9 mouse cellular contexts compared by ENCODE assay signal in genomic region chr7:25358721-25359206, GRCm38 (mm10). TPM values are rescaled to one million over a fixed set of nuclear protein-coding genes. Genes with fewer than 3 reads are reported as not detected.
DNase-seq lines count a peak whose midpoint lies in the region; ATAC-seq and TF ChIP-seq lines count a peak whose summit lies in the region.
"Had no signal": no experiment of that assay in that cellular context is flagged by ENCODE, and none has a peak within 500 bp of the region (broad histone marks: within the 10 kb centered on the region; RNA-seq: fewer than 3 reads in every experiment).

No protein-coding gene starts in this region.

- no peak for DNase-seq in kidney, adult 8-10 months
- DNase-seq in brain, embryonic 14.5 days (ENCODE audit: low read depth): peak; percentile 63
- no peak for DNase-seq in urinary bladder, postnatal 25 days (ENCODE audit: low spot score)
- no peak for DNase-seq in left cerebral cortex, adult 9 months (ENCODE audit: low spot score in 2 of 2)
- DNase-seq in frontal cortex, postnatal 36 days (ENCODE audit: low spot score in 2 of 2): no peak

- no peak for TF ChIP-seq POLR2A in brain, embryonic 14.5 days (IDR thresholded peaks at IDR 0.05; ENCODE audit: borderline replicate concordance, extremely low read depth, insufficient read depth, insufficient read length, poor library complexity, severe bottlenecking)

- no peaks in the 10 kb centered on the region for H3K27me3 ChIP-seq in kidney, embryonic 14.5 days (ENCODE audit: control insufficient read depth, insufficient read depth, low read length)
- no peaks in the 10 kb centered on the region for H3K27me3 ChIP-seq in forebrain, embryonic 16.5 days (replicated peaks; ENCODE audit: control insufficient read depth, insufficient read depth, low read length)
- H3K27me3 ChIP-seq in midbrain, embryonic 15.5 days (replicated peaks): no peaks in the 10 kb centered on the region
- H3K27me3 ChIP-seq: stomach, embryonic 15.5 days had no signal

- H3K27ac ChIP-seq in kidney, embryonic 14.5 days (ENCODE audit: low read depth, low read length): no peak overlapping the region
- no peak overlapping the region for H3K27ac ChIP-seq in forebrain, embryonic 16.5 days (ENCODE audit: low read length)
- H3K27ac ChIP-seq in midbrain, embryonic 15.5 days: no peak overlapping the region
- H3K27ac ChIP-seq: stomach, embryonic 15.5 days had no signal

- ATAC-seq in kidney, embryonic 14.5 days (ENCODE audit: low FRiP score, low TSS enrichment): 0 out of 2 replicates have a peak, but pooled peaks have one; percentile 14
- peak; percentile 73 for ATAC-seq in forebrain, embryonic 16.5 days
- peak; percentile 53 for ATAC-seq in midbrain, embryonic 15.5 days (replicated peaks)

- no peak overlapping the region for H3K9ac ChIP-seq in kidney, embryonic 14.5 days (ENCODE audit: low read depth, low read length)
- no peak overlapping the region for H3K9ac ChIP-seq in forebrain, embryonic 16.5 days (replicated peaks; ENCODE audit: low read depth, low read length)
- no peak overlapping the region for H3K9ac ChIP-seq in midbrain, embryonic 15.5 days
- H3K9ac ChIP-seq: stomach, embryonic 15.5 days had no signal

- H3K9me3 ChIP-seq in kidney, embryonic 14.5 days (ENCODE audit: control insufficient read depth, low read length): no peaks in the 10 kb centered on the region
- no peaks in the 10 kb centered on the region for H3K9me3 ChIP-seq in forebrain, embryonic 16.5 days (ENCODE audit: control insufficient read depth, low read length)
- H3K9me3 ChIP-seq in midbrain, embryonic 15.5 days: no peaks in the 10 kb centered on the region
- H3K9me3 ChIP-seq: stomach, embryonic 15.5 days had no signal

- no peak overlapping the region for H3K4me3 ChIP-seq in kidney, embryonic 14.5 days (ENCODE audit: low read length)
- no peak overlapping the region for H3K4me3 ChIP-seq in forebrain, embryonic 16.5 days (replicated peaks; ENCODE audit: low read length)
- no peak overlapping the region for H3K4me3 ChIP-seq in midbrain, embryonic 15.5 days
- H3K4me3 ChIP-seq: stomach, embryonic 15.5 days had no signal

- WGBS in kidney, embryonic 14.5 days: 78% methylated on average over 19 of the region's 19 CpGs
- WGBS in forebrain, embryonic 16.5 days: 61% methylated on average over 19 of the region's 19 CpGs
- 76% methylated on average over 19 of the region's 19 CpGs for WGBS in midbrain, embryonic 15.5 days

- peaks cover 69% of the 10 kb centered on the region for H3K36me3 ChIP-seq in kidney, embryonic 14.5 days (ENCODE audit: control insufficient read depth, insufficient read depth, low read length)
- H3K36me3 ChIP-seq in forebrain, embryonic 16.5 days (ENCODE audit: control insufficient read depth, insufficient read depth): peaks cover 25% of the 10 kb centered on the region
- H3K36me3 ChIP-seq in midbrain, embryonic 15.5 days (replicated peaks): peaks cover 26% of the 10 kb centered on the region
- H3K36me3 ChIP-seq: stomach, embryonic 15.5 days had no signal

- no peak for TF ChIP-seq CTCF in brain, embryonic 14.5 days (IDR thresholded peaks at IDR 0.05; ENCODE audit: borderline replicate concordance, extremely low read depth, insufficient read depth, insufficient read length)

- H3K4me1 ChIP-seq in kidney, embryonic 14.5 days (ENCODE audit: control insufficient read depth, insufficient read depth, low read length): no peaks in the 10 kb centered on the region
- no peaks in the 10 kb centered on the region for H3K4me1 ChIP-seq in forebrain, embryonic 16.5 days (replicated peaks; ENCODE audit: control insufficient read depth, insufficient read depth, low read length)
- no peaks in the 10 kb centered on the region for H3K4me1 ChIP-seq in midbrain, embryonic 15.5 days
- H3K4me1 ChIP-seq: stomach, embryonic 15.5 days had no signal

- H3K4me2 ChIP-seq in kidney, embryonic 14.5 days (replicated peaks; ENCODE audit: low read depth, low read length): no peak overlapping the region
- no peak overlapping the region for H3K4me2 ChIP-seq in forebrain, embryonic 16.5 days (ENCODE audit: low read length)
- H3K4me2 ChIP-seq in midbrain, embryonic 15.5 days: no peak overlapping the region
- H3K4me2 ChIP-seq: stomach, embryonic 15.5 days had no signal

RNA-seq across cellular contexts. Expression of gene Cnfn, which starts 10.8 kb away (rescaled TPM):
- not detected in 2 replicates for polyA plus RNA-seq in kidney, embryonic 14.5 days (2014; fragmentation: Nextera tagmentation; extraction: Ambion mirVana)
- polyA plus RNA-seq in brain, embryonic 14.5 days (2012; rRNA removed): 1.2 TPM in 1 of 2 replicates, not detected in the other
- polyA plus RNA-seq in forebrain, embryonic 16.5 days (2015; fragmentation: Nextera tagmentation; extraction: Ambion mirVana): 0.50 TPM in 1 of 2 replicates, not detected in the other
- polyA plus RNA-seq in midbrain, embryonic 15.5 days (2015; fragmentation: Nextera tagmentation; extraction: Ambion mirVana): not detected in 2 replicates

RNA-seq across cellular contexts. Expression of gene Lipe, which starts 39.7 kb away (rescaled TPM):
- 5.3 and 6.8 TPM in 2 replicates for polyA plus RNA-seq in kidney, embryonic 14.5 days (2014; fragmentation: Nextera tagmentation; extraction: Ambion mirVana)
- polyA plus RNA-seq in brain, embryonic 14.5 days (2012; rRNA removed): 12.0 and 13.0 TPM in 2 replicates
- 17.7 and 18.5 TPM in 2 replicates for polyA plus RNA-seq in forebrain, embryonic 16.5 days (2015; fragmentation: Nextera tagmentation; extraction: Ambion mirVana)
- polyA plus RNA-seq in midbrain, embryonic 15.5 days (2015; fragmentation: Nextera tagmentation; extraction: Ambion mirVana): 10.5 and 12.7 TPM in 2 replicates

RNA-seq across cellular contexts. Expression of gene Megf8, which starts 41.8 kb away (rescaled TPM):
- 14.0 and 16.2 TPM in 2 replicates for polyA plus RNA-seq in kidney, embryonic 14.5 days (2014; fragmentation: Nextera tagmentation; extraction: Ambion mirVana)
- polyA plus RNA-seq in brain, embryonic 14.5 days (2012; rRNA removed): 53.0 and 60.7 TPM in 2 replicates
- 22.6 and 25.0 TPM in 2 replicates for polyA plus RNA-seq in forebrain, embryonic 16.5 days (2015; fragmentation: Nextera tagmentation; extraction: Ambion mirVana)
- 27.0 and 27.4 TPM in 2 replicates for polyA plus RNA-seq in midbrain, embryonic 15.5 days (2015; fragmentation: Nextera tagmentation; extraction: Ambion mirVana)

RNA-seq across cellular contexts. Expression of gene Tmem145, which starts 52.9 kb away (rescaled TPM):
- 0.49 and 0.62 TPM in 2 replicates for polyA plus RNA-seq in kidney, embryonic 14.5 days (2014; fragmentation: Nextera tagmentation; extraction: Ambion mirVana)
- polyA plus RNA-seq in brain, embryonic 14.5 days (2012; rRNA removed): 163 and 167 TPM in 2 replicates
- polyA plus RNA-seq in forebrain, embryonic 16.5 days (2015; fragmentation: Nextera tagmentation; extraction: Ambion mirVana): 24.5 and 41.2 TPM in 2 replicates
- polyA plus RNA-seq in midbrain, embryonic 15.5 days (2015; fragmentation: Nextera tagmentation; extraction: Ambion mirVana): 94.8 and 102 TPM in 2 replicates

RNA-seq across cellular contexts. Expression of gene Cxcl17, which starts 53.9 kb away (rescaled TPM):
- polyA plus RNA-seq in kidney, embryonic 14.5 days (2014; fragmentation: Nextera tagmentation; extraction: Ambion mirVana): 0.27 and 0.30 TPM in 2 replicates
- polyA plus RNA-seq in brain, embryonic 14.5 days (2012; rRNA removed): not detected in 2 replicates
- 0.34 and 0.96 TPM in 2 replicates for polyA plus RNA-seq in forebrain, embryonic 16.5 days (2015; fragmentation: Nextera tagmentation; extraction: Ambion mirVana)
- 0.79 and 0.93 TPM in 2 replicates for polyA plus RNA-seq in midbrain, embryonic 15.5 days (2015; fragmentation: Nextera tagmentation; extraction: Ambion mirVana)

Comparison
In these comparisons a context has a peak if more than half of its experiments do, and no peak if none do; other contexts are left out.
1. ATAC-seq: peak in every context shown above with its lines; median percentile 73 in forebrain, embryonic 16.5 days; 53 in midbrain, embryonic 15.5 days; 14 in kidney, embryonic 14.5 days.